Mouse (Mus musculus) neural tube, embryonic 11.5 days (tissue): ENCODE measurements at regions not wholly inside any gene's neighbourhood (a gene's known extent, or its start where the extent isn't known, plus 50 kb on each side); places are given as distances from the start of the nearest gene placed in this dataset.

Experiments
- ATAC-seq: fragments of 200-750 bp; cut with Nextera tagmentation; 2 replicates; pipeline ENCODE4 v1.8.0; 2017; ENCODE audit warnings: moderate number of reproducible peaks, mild to moderate bottlenecking, moderate TSS enrichment, moderate library complexity; ENCODE audit not compliant: insufficient read depth, low FRiP score, low TSS enrichment
- DNase-seq: peaks from one replicate; pipeline ENCODE4 v3.0.0-alpha.2; 2015; ENCODE audit warnings: low spot score
- H3K27ac ChIP-seq: fragments of 300-500 bp; sonication (generic); 2 replicates; pipeline ENCODE4 v1.5.1; 2014; ENCODE audit warnings: low read depth, mild to moderate bottlenecking, low read length
- H3K27me3 ChIP-seq: fragments of 300-500 bp; sonication (generic); 2 replicates; pipeline ENCODE4 v1.6.1; 2014; ENCODE audit warnings: mild to moderate bottlenecking, low read length, mixed read lengths; ENCODE audit not compliant: control insufficient read depth, insufficient read depth
- H3K36me3 ChIP-seq: fragments of 300-500 bp; sonication (generic); 2 replicates; pipeline ENCODE4 v1.6.1; 2014; ENCODE audit warnings: mild to moderate bottlenecking, low read length, moderate library complexity, mixed read lengths; ENCODE audit not compliant: control insufficient read depth, insufficient read depth
- H3K4me1 ChIP-seq: fragments of 300-500 bp; sonication (generic); 2 replicates; pipeline ENCODE4 v1.6.1; 2014; ENCODE audit warnings: low read length, mixed read lengths; ENCODE audit not compliant: control insufficient read depth, insufficient read depth
- H3K4me2 ChIP-seq: fragments of 300-500 bp; sonication (generic); 2 replicates; pipeline ENCODE4 v1.6.1; 2014; ENCODE audit warnings: low read depth, mild to moderate bottlenecking, moderate library complexity
- H3K4me3 ChIP-seq: fragments of 300-500 bp; sonication (generic); 2 replicates; pipeline ENCODE4 v1.5.1; 2014; ENCODE audit warnings: low read depth, low read length
- H3K9ac ChIP-seq: fragments of 300-500 bp; sonication (generic); 2 replicates; pipeline ENCODE4 v1.6.1; 2014; ENCODE audit warnings: mild to moderate bottlenecking, low read length
- H3K9me3 ChIP-seq: fragments of 300-500 bp; sonication (generic); 2 replicates; pipeline ENCODE4 v1.6.1; 2016; ENCODE audit warnings: low read length; ENCODE audit not compliant: control insufficient read depth
- WGBS: fragments of 180-500 bp; shearing (Covaris S2); extraction: QIAGEN DNeasy Blood & Tissue Kit; methylation state at CpG from one replicate; pipeline ENCODE4 v1.1.7; 2014; 5-methylcytosine and 5-hydroxymethylcytosine counted together

GRCm38 (mm10) chrX:21293666-21294065 lies 118.2 kb upstream of the Gm21876 start:
- H3K36me3 ChIP-seq, result no peaks in the 10 kb centered on the region
- H3K27me3 ChIP-seq, result no peaks in the 10 kb centered on the region
- no peak overlapping the region for H3K9ac ChIP-seq
- H3K4me1 ChIP-seq, result no peaks in the 10 kb centered on the region
- no peak overlapping the region for H3K27ac ChIP-seq
- no peaks in the 10 kb centered on the region for H3K9me3 ChIP-seq
- ATAC-seq (no peak), DNase-seq (peak; percentile 56)
- no peak overlapping the region for H3K4me3 ChIP-seq
- H3K4me2 ChIP-seq, result no peak overlapping the region
- WGBS, result 16% methylated on average over 5 of the region's 5 CpGs

GRCm38 (mm10) chrX:21295460-21295859 lies 120.0 kb upstream of the Gm21876 start:
- Histone ChIP-seq H3K36me3 (no peaks in the 10 kb centered on the region), H3K9ac (no peak overlapping the region), H3K4me2 (no peak overlapping the region), H3K27me3 (no peaks in the 10 kb centered on the region), H3K4me1 (no peaks in the 10 kb centered on the region), H3K4me3 (no peak overlapping the region), H3K9me3 (no peaks in the 10 kb centered on the region), H3K27ac (no peak overlapping the region)
- no peak for DNase-seq
- WGBS, result 20% methylated on average over 1 of the region's 1 CpGs
- no peak for ATAC-seq

GRCm38 (mm10) chrX:21297349-21297748 lies 121.9 kb upstream of the Gm21876 start:
- no peaks in the 10 kb centered on the region for H3K4me1 ChIP-seq
- no peak overlapping the region for H3K27ac ChIP-seq
- H3K9ac ChIP-seq, result no peak overlapping the region
- ATAC-seq (no peak), DNase-seq (no peak)
- WGBS, result 74% methylated on average over 6 of the region's 6 CpGs
- H3K36me3 ChIP-seq, result no peaks in the 10 kb centered on the region
- H3K4me3 ChIP-seq, result no peak overlapping the region
- no peak overlapping the region for H3K4me2 ChIP-seq
- H3K27me3 ChIP-seq, result no peaks in the 10 kb centered on the region
- H3K9me3 ChIP-seq, result no peaks in the 10 kb centered on the region

GRCm38 (mm10) chrX:21334499-21335032 lies 149.8 kb upstream of the Agtr2 start:
- 27% methylated on average over 13 of the region's 13 CpGs for WGBS
- peak overlapping the region; percentile 20 for H3K4me3 ChIP-seq
- DNase-seq, result peak; percentile 12

GRCm38 (mm10) chrX:21344397-21344796 lies 139.9 kb upstream of the Agtr2 start:
- H3K4me1 ChIP-seq, result no peaks in the 10 kb centered on the region
- DNase-seq, result no peak
- H3K4me3 ChIP-seq, result no peak overlapping the region
- H3K27me3 ChIP-seq, result no peaks in the 10 kb centered on the region
- 56% methylated on average over 1 of the region's 1 CpGs for WGBS
- no peak overlapping the region for H3K4me2 ChIP-seq
- no peak overlapping the region for H3K9ac ChIP-seq
- no peaks in the 10 kb centered on the region for H3K9me3 ChIP-seq
- H3K36me3 ChIP-seq, result no peaks in the 10 kb centered on the region
- no peak overlapping the region for H3K27ac ChIP-seq
- no peak for ATAC-seq

More at GRCm38 (mm10) chrX:21334499-21335032, 149.8 kb upstream of the Agtr2 start:
- Histone ChIP-seq H3K4me1 (no peaks in the 10 kb centered on the region), H3K27ac (no peak overlapping the region), H3K4me2 (peak overlapping the region; percentile 33), H3K9ac (no peak overlapping the region), H3K27me3 (no peaks in the 10 kb centered on the region), H3K36me3 (no peaks in the 10 kb centered on the region), H3K9me3 (no peaks in the 10 kb centered on the region)
- ATAC-seq, result no peak

GRCm38 (mm10) chrX:21350503-21350902 lies 133.8 kb upstream of the Agtr2 start:
- H3K4me1 ChIP-seq, result no peaks in the 10 kb centered on the region
- no peaks in the 10 kb centered on the region for H3K27me3 ChIP-seq
- no peak overlapping the region for H3K4me2 ChIP-seq
- H3K27ac ChIP-seq, result no peak overlapping the region
- DNase-seq (no peak), ATAC-seq (no peak)
- 37% methylated on average over 4 of the region's 4 CpGs for WGBS
- no peaks in the 10 kb centered on the region for H3K36me3 ChIP-seq
- H3K9me3 ChIP-seq, result no peaks in the 10 kb centered on the region
- no peak overlapping the region for H3K9ac ChIP-seq
- H3K4me3 ChIP-seq, result no peak overlapping the region

- Histone ChIP-seq H3K4me1 (no peaks in the 10 kb centered on the region), H3K27me3 (no peaks in the 10 kb centered on the region), H3K36me3 (no peaks in the 10 kb centered on the region), H3K9me3 (no peaks in the 10 kb centered on the region), H3K4me2 (no peak overlapping the region), H3K4me3 (no peak overlapping the region), H3K27ac (no peak overlapping the region), H3K9ac (no peak overlapping the region)
- WGBS, result 46% methylated on average over 3 of the region's 3 CpGs
- ATAC-seq, result no peak
- no peak for DNase-seq
Measured at GRCm38 (mm10) chrX:21352350-21352749, 132.0 kb upstream of the Agtr2 start.

- peak overlapping the region; percentile 64 for H3K27ac ChIP-seq
Measured at GRCm38 (mm10) chrX:21360771-21361667, 123.3 kb upstream of the Agtr2 start.

GRCm38 (mm10) chrX:21385221-21385620 lies 99.1 kb upstream of the Agtr2 start:
- ATAC-seq (no peak), DNase-seq (no peak)
- Histone ChIP-seq H3K4me2 (no peak overlapping the region), H3K4me3 (no peak overlapping the region), H3K27ac (no peak overlapping the region), H3K4me1 (no peaks in the 10 kb centered on the region), H3K9ac (no peak overlapping the region), H3K36me3 (no peaks in the 10 kb centered on the region), H3K9me3 (no peaks in the 10 kb centered on the region), H3K27me3 (no peaks in the 10 kb centered on the region)
- 19% methylated on average over 2 of the region's 2 CpGs for WGBS

More at GRCm38 (mm10) chrX:21360771-21361667, 123.3 kb upstream of the Agtr2 start:
- no peaks in the 10 kb centered on the region for H3K4me1 ChIP-seq
- H3K27me3 ChIP-seq, result no peaks in the 10 kb centered on the region
- H3K4me2 ChIP-seq, result peak overlapping the region; percentile 60
- DNase-seq, result peak; percentile 75
- H3K36me3 ChIP-seq, result no peaks in the 10 kb centered on the region
- peak overlapping the region; percentile 34 for H3K4me3 ChIP-seq
- no peaks in the 10 kb centered on the region for H3K9me3 ChIP-seq
- peak; percentile 93 for ATAC-seq
- 11% methylated on average over 43 of the region's 43 CpGs for WGBS
- peak overlapping the region; percentile 48 for H3K9ac ChIP-seq
